Mouse (Mus musculus) left cerebral cortex, adult 9 months (tissue): ENCODE measurements at regions not wholly inside any gene's neighbourhood (a gene's known extent, or its start where the extent isn't known, plus 50 kb on each side); places are given as distances from the start of the nearest gene placed in this dataset.

Experiments used
- DNase-seq, 2 experiments: peaks; one replicate each; pipeline ENCODE4 v3.0.0; 2022; ENCODE audit warnings: low spot score in 2 of 2

- peak; percentile 5 to 6 for DNase-seq
Observed at GRCm38 (mm10) chr8:42614077-42614476, 527.2 kb downstream of the Triml1 start.

DNA sequence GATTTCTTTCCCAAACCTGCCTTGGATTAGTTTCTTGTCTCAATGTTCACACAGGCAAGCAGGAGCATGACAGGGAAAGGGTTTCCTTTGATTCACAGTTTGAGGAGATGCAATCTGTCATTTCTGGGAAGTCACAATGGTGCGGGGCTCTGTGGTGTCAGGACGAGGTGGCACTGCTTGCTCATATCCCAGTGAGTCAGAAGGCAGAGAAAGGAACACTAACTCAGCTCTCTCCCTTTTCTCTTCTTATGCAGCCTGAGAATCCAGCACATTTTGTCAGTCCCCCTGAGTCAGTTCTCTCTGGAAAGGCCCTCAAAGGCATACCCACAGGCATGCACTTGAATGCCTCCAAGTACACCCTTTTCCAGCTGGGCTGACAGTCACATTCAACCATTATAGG lies 544.6 kb downstream of the Triml1 start:
- DNase-seq = no peak
